ENCODE assay signal across 12 mouse cellular contexts in the genomic region with DNA sequence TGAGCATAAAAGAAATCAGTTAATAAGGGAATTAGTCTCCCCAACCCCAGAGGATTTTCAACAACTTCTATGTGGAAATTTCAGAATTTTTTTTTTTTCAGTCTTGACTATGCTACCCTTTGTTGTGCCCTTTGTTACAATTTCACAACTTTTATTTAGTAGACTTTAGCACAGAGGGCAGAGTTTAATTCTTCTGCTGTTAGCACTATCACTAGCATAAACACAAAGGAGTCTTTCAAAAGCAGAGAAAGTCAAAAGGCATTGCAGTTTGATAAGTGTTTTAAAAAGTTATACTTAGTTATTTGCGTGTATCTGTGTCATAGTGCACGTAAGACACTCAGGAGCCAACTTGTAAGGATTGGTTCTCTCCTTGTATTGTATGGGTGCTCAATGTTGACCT.
"Had no signal": no experiment of that assay in that cellular context is flagged by ENCODE, and none has a peak within 500 bp of the region (broad histone marks: within the 10 kb centered on the region; RNA-seq: fewer than 3 reads in every experiment).

No protein-coding gene starts in this region.

- H3K4me1 ChIP-seq: limb, embryonic 10.5 days; limb, embryonic 13.5 days; liver, embryonic 12.5 days; liver, embryonic 15.5 days had no signal

- H3K27me3 ChIP-seq: limb, embryonic 13.5 days; liver, embryonic 12.5 days; liver, embryonic 15.5 days had no signal

- H3K4me3 ChIP-seq: limb, embryonic 10.5 days; limb, embryonic 13.5 days; liver, embryonic 12.5 days; liver, embryonic 15.5 days had no signal

- DNase-seq: kidney, adult 18-20 months; kidney, postnatal 4 days; lung, adult 2 months; lung, postnatal 14 days; lung, postnatal 4 days; midbrain, embryonic 14.5 days; thymus, adult 18-20 months; thymus, postnatal 4 days had no signal

- H3K27ac ChIP-seq: limb, embryonic 10.5 days; limb, embryonic 13.5 days; liver, embryonic 12.5 days; liver, embryonic 15.5 days had no signal

- H3K9ac ChIP-seq: limb, embryonic 13.5 days; liver, embryonic 12.5 days; liver, embryonic 15.5 days had no signal
